Mouse (Mus musculus) mouse trophoblast stem cell (cell line): Measurements from ENCODE around the gene Gm47969.
"Not testable (repeated sequence)": the region's sequence is repeated elsewhere in the genome, so short reads cannot be mapped to it uniquely, and the experiment has no call there.

Source experiments
- in situ Hi-C, 2 experiments: fragments of 300-500 bp; cut with MseI, MboI; formaldehyde crosslinking; loops; 2 replicates in 1 of 2; 3 replicates in 1 of 2; pipeline ENCODE4 v1.15.1; 2025

Gm47969 gene

DNA sequence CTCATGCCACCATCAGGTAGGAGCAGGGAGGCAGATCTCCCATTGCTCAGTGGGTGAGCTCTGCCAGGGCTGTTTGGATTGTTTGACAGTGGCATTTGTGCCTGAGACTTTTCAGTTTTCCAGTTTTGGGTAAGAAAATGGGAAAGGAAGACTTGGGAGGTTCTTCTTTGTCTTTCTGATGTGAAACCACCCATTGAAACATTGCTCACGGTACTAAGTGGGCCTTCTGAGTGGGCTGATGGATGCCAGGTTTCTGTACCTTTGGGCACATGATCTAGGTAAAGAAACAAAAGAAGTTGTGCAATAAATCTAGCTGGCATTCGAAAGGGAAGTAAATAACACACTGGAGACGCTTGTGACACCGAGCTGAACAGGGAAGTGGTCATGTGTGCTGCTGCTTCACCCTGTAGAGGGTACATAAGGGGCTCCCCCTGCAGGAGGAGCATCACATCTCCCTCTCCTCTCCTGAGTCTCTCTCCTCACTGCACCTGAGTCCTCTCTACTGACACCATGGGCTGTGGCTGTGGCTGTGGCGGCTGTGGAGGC lies at the start of gene Gm47969:
Gene Gm47969 (plus strand): TSS at position 51 of the 546 bp plus-strand sequence.
- in situ Hi-C loops, result no loop called here

GRCm38 (mm10) chr1:83000306-83000705 lies 44.4 kb upstream of the Gm47969 start, which contains the start of gene Gm47959:
Gene Gm47959, plus strand, starts transcription at chr1:83000548.
- in situ Hi-C loops, result not testable (repeated sequence)

DNA sequence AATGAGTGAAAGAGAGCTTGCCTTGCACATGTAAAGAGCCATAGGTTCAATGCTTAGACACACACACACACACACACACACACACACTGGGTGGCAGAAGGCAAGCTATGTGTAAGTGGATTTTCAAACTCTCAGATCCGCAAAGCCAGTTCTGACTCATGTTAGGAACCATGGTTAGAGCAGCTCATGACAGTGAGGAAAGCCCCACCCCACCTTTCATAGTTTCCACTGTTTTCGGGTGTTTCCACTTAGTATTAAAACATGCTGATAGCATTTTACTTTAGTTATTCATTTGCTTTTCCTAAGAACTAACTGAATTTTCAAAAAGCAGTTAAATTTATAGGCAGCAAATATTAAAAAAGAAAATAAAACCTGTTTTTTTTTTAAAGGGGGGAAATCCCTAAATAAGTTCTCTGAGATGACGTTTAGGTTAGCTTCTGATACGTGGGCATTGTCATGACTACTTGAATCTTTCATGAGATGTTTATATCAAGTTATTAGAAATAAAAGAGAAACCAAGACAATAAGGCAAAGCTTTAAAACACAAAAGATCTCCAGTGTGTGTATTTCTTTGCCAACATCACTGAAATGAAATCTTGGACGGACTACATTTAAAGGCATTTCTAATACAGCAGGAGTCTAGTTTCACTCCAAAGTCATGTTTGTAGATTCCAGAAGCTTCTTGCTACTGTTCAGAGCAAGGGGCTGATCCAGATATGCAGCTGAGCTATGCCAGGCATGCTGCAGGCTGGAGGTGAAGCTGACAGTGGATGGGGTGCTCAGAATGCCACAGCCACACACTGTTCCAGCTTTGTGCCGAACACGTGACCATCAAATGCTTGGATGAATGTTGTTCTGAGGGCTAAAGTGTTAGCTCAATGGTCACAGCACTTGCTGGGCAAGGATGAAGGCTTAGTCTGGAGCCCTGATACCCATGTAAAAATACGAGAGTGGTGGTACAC lies 38.2 kb upstream of the Gm47969 start:
- in situ Hi-C loops, result no loop called here

- in situ Hi-C loops, result no loop called here
Observed at GRCm38 (mm10) chr1:83007471-83007870, 37.3 kb upstream of the Gm47969 start.

GRCm38 (mm10) chr1:83014477-83014876 lies 30.3 kb upstream of the Gm47969 start:
- in situ Hi-C loops, result no loop called here

DNA sequence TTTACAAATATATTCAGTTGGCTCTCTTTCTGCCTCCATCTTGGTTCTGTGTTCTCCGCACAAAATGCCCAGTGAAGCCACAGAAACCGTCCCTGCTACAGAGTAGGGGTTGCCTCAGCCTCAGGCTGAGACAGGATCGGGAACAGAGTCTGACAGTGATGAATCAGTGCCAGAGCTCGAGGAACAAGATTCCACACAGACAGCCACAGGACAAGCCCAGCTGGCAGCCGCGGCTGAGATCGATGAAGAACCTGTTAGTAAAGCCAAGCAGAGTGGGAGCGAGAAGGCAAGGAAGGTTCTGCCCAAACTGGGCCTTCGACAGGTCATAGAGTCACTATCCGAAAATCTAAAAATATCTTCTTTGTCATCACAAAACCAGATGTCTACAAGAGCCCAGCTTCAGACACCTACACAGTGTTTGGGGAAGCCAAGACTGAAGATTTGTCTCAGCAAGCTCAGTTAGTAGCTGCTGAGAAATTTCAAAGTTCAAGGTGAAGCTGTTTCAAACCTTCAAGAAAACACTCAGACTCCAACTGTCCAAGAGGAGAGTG lies 29.3 kb upstream of the Gm47969 start:
- in situ Hi-C loops, result no loop called here

GRCm38 (mm10) chr1:83016556-83016955 lies 28.2 kb upstream of the Gm47969 start:
- in situ Hi-C loops, result no loop called here

DNA sequence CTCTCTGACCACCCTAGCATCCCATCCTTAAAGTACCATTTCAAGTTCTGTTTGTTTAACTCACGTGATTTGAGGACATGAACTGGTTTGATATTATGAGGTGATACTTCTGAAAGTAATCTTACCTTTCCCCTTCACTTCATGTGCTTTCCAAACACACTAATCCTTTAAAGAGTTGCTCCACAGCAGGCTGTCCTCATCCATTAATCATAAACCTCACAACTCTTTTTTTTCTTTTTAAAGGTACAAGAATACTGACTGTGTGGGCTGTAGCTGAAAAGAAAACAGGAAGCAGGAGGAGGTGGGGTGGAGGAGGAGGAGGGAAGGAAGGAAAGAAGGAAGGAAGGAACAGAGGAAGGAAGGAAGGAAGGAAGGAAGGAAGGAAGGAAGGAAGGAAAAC lies 12.8 kb upstream of the Gm47969 start:
- in situ Hi-C loops, result no loop called here

- in situ Hi-C loops, result no loop called here
Observed at GRCm38 (mm10) chr1:83032508-83032907, 12.2 kb upstream of the Gm47969 start.

- in situ Hi-C loops, result no loop called here
Observed at GRCm38 (mm10) chr1:83034509-83034908, 10.2 kb upstream of the Gm47969 start.

GRCm38 (mm10) chr1:83036892-83037667 lies 7.7 kb upstream of the Gm47969 start:
- in situ Hi-C loops, result no loop called here

- in situ Hi-C loops, result no loop called here
Observed at GRCm38 (mm10) chr1:83038109-83038672, 6.5 kb upstream of the Gm47969 start, which contains the start of gene Slc19a3. Gene Slc19a3, minus strand, starts transcription at chr1:83038448.

DNA sequence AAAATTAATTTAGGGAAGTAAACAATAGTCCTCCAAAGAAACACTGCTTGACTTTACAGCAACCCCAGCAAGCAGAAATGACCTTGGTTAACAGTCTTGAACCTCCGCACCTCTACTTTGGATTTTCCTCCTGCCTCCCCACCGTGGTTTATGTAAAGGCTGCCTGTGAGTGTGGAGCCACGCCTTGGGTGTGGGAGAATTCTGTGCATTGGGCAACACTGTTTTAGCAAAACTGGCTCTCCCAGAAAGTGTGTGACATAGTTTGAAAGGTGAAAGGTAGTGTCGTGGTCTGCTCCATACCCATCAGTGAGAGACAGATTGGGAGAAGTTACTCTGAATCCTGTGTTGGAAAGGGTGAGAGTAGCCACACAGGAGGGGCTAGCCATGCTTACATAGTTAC lies 5.7 kb upstream of the Gm47969 start:
- in situ Hi-C loops, result no loop called here

- in situ Hi-C loops, result no loop called here
Observed at GRCm38 (mm10) chr1:83042380-83042779, 2.4 kb upstream of the Gm47969 start, which contains the start of gene Krtap28-10. Gene Krtap28-10, minus strand, starts transcription at chr1:83042480.

- in situ Hi-C loops, result loop anchor here (25.0 kb wide), 1 partner anchor 654 kb away; no protein-coding TSS in a partner anchor
Observed at GRCm38 (mm10) chr1:83058481-83058880, 13.7 kb downstream of the Gm47969 start.

GRCm38 (mm10) chr1:83059278-83059677 lies 14.5 kb downstream of the Gm47969 start, which contains the start of gene A030005K14Rik:
Gene A030005K14Rik, minus strand, starts transcription at chr1:83059378.
- in situ Hi-C loops, result loop anchor here (25.0 kb wide), 1 partner anchor 653 kb away; no protein-coding TSS in a partner anchor

GRCm38 (mm10) chr1:83060643-83061042 lies 15.9 kb downstream of the Gm47969 start, which contains the start of gene Krtap28-13:
Gene Krtap28-13, plus strand, starts transcription at chr1:83060930.
- in situ Hi-C loops, result loop anchor here (5.0 to 25.0 kb wide), 4 partner anchors 92 to 652 kb away; partner anchors contain the start of gene Daw1 (in 1 of the 2)

DNA sequence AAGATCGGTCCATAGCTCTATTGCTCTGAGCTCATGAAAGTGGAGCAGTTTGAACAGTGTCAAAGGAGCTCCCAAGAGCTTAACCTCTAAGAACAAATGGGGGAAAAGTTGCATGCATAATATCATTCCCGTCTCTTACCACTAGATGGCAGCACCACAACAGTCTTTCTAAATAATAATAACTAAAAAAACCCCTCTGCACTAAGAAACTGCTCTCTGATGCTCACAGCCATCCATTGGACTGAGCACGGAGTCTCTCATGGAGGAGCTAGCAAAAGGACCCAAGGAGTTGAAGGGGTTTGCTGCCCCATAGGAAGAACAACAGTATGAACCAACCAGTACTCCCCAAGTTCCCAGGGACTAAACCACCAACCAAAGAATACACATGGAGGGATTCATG lies 20.1 kb downstream of the Gm47969 start:
- in situ Hi-C loops, result loop anchor here (5.0 to 25.0 kb wide), 4 partner anchors 87 to 647 kb away; partner anchors contain the start of gene Daw1 (in 1 of the 2)

GRCm38 (mm10) chr1:83066577-83066976 lies 21.8 kb downstream of the Gm47969 start:
- in situ Hi-C loops, result loop anchor here (10.0 to 25.0 kb wide), 3 partner anchors 88 to 646 kb away; partner anchors contain the start of gene Daw1 (in 1 of the 2)

- in situ Hi-C loops, result loop anchor here (10.0 to 25.0 kb wide), 3 partner anchors 88 to 645 kb away; partner anchors contain the start of gene Daw1 (in 1 of the 2)
Observed at GRCm38 (mm10) chr1:83067205-83067604, 22.5 kb downstream of the Gm47969 start.
